Mouse (Mus musculus) neural tube, embryonic 13.5 days (tissue): Measurements from ENCODE around the gene Ank3. TPM values are rescaled to one million over a fixed set of nuclear protein-coding genes. Genes with fewer than 3 reads are reported as not detected.

Source experiments
- ATAC-seq: fragments of 200-750 bp; cut with Nextera tagmentation; 2 replicates; pipeline ENCODE4 v1.8.0; 2017; ENCODE audit warnings: low read depth, mild to moderate bottlenecking, moderate TSS enrichment, moderate library complexity
- H3K27ac ChIP-seq: fragments of 300-500 bp; sonication (generic); replicated peaks from 2 replicates; pipeline ENCODE4 v1.5.1; 2015; ENCODE audit warnings: moderate library complexity, mild to moderate bottlenecking, inconsistent platforms
- H3K27me3 ChIP-seq: fragments of 300-500 bp; sonication (generic); 2 replicates; pipeline ENCODE4 v1.6.1; 2015; ENCODE audit warnings: mild to moderate bottlenecking, inconsistent platforms
- H3K36me3 ChIP-seq: fragments of 300-500 bp; sonication (generic); 2 replicates; pipeline ENCODE4 v1.6.1; 2015; ENCODE audit warnings: mild to moderate bottlenecking, inconsistent platforms
- H3K4me1 ChIP-seq: fragments of 300-500 bp; sonication (generic); replicated peaks from 2 replicates; pipeline ENCODE4 v1.6.1; 2015; ENCODE audit warnings: inconsistent platforms
- H3K4me2 ChIP-seq: fragments of 300-500 bp; sonication (generic); 2 replicates; pipeline ENCODE4 v1.6.1; 2015; ENCODE audit warnings: inconsistent platforms, mild to moderate bottlenecking, moderate library complexity
- H3K4me3 ChIP-seq: fragments of 300-500 bp; sonication (generic); 2 replicates; pipeline ENCODE4 v1.5.1; 2015; ENCODE audit warnings: mild to moderate bottlenecking, inconsistent platforms
- H3K9ac ChIP-seq: fragments of 300-500 bp; sonication (generic); 2 replicates; pipeline ENCODE4 v1.6.1; 2015; ENCODE audit warnings: moderate library complexity, mild to moderate bottlenecking, inconsistent platforms
- H3K9me3 ChIP-seq: fragments of 300-500 bp; sonication (generic); 2 replicates; pipeline ENCODE4 v1.6.1; 2016; ENCODE audit warnings: inconsistent platforms
- WGBS: fragments of 180-500 bp; shearing (Covaris S2); methylation state at CpG from one replicate; pipeline ENCODE4 v1.1.7; 2015; 5-methylcytosine and 5-hydroxymethylcytosine counted together
- polyA plus RNA-seq: library from polyadenylated mRNA; unstranded; fragments of >200 nt; fragmentation: Nextera tagmentation; extraction: Ambion mirVana; gene quantifications from 2 replicates; pipeline ENCODE4 v1.2.1, GENCODE M21; 2015

Gene Ank3
- polyA plus RNA-seq, 1 experiment from 2014 or later = 104 TPM

DNA sequence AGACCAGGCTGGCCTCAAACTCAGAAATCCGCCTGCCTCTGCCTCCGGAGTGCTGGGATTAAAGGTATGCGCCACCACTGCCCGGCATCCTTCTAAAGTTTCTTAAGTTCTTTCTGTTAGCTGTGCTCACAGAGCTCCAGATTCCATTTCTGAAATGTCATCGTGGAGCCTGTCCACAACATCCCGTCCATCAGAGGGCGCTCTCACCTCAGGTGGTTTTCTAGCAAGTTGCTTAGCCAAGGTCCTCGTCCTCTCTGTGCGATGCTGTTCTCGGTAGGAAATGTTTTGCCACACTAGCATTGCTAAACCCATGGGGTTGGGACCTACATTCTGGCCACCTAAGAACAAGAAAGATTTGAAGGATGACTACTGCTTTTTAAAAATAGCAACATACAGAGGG is 623.1 kb downstream of the Ank3 start:
- H3K4me2 ChIP-seq = no peak overlapping the region
- no peaks in the 10 kb centered on the region for H3K27me3 ChIP-seq
- 85% methylated on average over 10 of the region's 10 CpGs for WGBS
- H3K4me1 ChIP-seq = no peaks in the 10 kb centered on the region
- no peaks in the 10 kb centered on the region for H3K9me3 ChIP-seq
- peaks cover 77% of the 10 kb centered on the region for H3K36me3 ChIP-seq
- H3K27ac ChIP-seq = no peak overlapping the region
- no peak for ATAC-seq
- no peak overlapping the region for H3K9ac ChIP-seq
- H3K4me3 ChIP-seq = no peak overlapping the region

GRCm38 (mm10) chr10:70022596-70022995 is 624.0 kb downstream of the Ank3 start:
- Histone ChIP-seq H3K4me2 (no peak overlapping the region), H3K4me1 (no peaks in the 10 kb centered on the region), H3K27me3 (no peaks in the 10 kb centered on the region), H3K36me3 (peaks cover 76% of the 10 kb centered on the region), H3K9ac (no peak overlapping the region), H3K9me3 (no peaks in the 10 kb centered on the region), H3K4me3 (no peak overlapping the region), H3K27ac (no peak overlapping the region)
- no peak for ATAC-seq
- 78% methylated on average over 5 of the region's 5 CpGs for WGBS

GRCm38 (mm10) chr10:70023861-70024260 is 625.3 kb downstream of the Ank3 start:
- no peaks in the 10 kb centered on the region for H3K4me1 ChIP-seq
- H3K36me3 ChIP-seq = peaks cover 64% of the 10 kb centered on the region
- no peak overlapping the region for H3K4me2 ChIP-seq
- ATAC-seq = no peak
- H3K4me3 ChIP-seq = no peak overlapping the region
- 84% methylated on average over 11 of the region's 11 CpGs for WGBS
- H3K27ac ChIP-seq = no peak overlapping the region
- H3K9me3 ChIP-seq = no peaks in the 10 kb centered on the region
- H3K27me3 ChIP-seq = no peaks in the 10 kb centered on the region
- no peak overlapping the region for H3K9ac ChIP-seq

- WGBS = 88% methylated on average over 8 of the region's 8 CpGs
- ATAC-seq = no peak
- H3K27me3 ChIP-seq = no peaks in the 10 kb centered on the region
These were observed 633.4 kb downstream of the Ank3 start for GRCm38 (mm10) chr10:70031942-70032341.

GRCm38 (mm10) chr10:70032982-70033381 is 634.4 kb downstream of the Ank3 start:
- Histone ChIP-seq H3K9me3 (no peaks in the 10 kb centered on the region), H3K36me3 (no peaks in the 10 kb centered on the region), H3K27me3 (no peaks in the 10 kb centered on the region), H3K4me3 (no peak overlapping the region), H3K4me2 (no peak overlapping the region), H3K9ac (no peak overlapping the region), H3K27ac (no peak overlapping the region), H3K4me1 (no peaks in the 10 kb centered on the region)
- 88% methylated on average over 9 of the region's 9 CpGs for WGBS
- ATAC-seq = no peak

More at GRCm38 (mm10) chr10:70031942-70032341, 633.4 kb downstream of the Ank3 start:
- no peaks in the 10 kb centered on the region for H3K9me3 ChIP-seq
- H3K4me2 ChIP-seq = no peak overlapping the region
- H3K4me1 ChIP-seq = no peaks in the 10 kb centered on the region
- H3K27ac ChIP-seq = no peak overlapping the region
- H3K4me3 ChIP-seq = no peak overlapping the region
- peaks cover 3% of the 10 kb centered on the region; the same call in 1 of the 2 replicates for H3K36me3 ChIP-seq
- H3K9ac ChIP-seq = no peak overlapping the region

DNA sequence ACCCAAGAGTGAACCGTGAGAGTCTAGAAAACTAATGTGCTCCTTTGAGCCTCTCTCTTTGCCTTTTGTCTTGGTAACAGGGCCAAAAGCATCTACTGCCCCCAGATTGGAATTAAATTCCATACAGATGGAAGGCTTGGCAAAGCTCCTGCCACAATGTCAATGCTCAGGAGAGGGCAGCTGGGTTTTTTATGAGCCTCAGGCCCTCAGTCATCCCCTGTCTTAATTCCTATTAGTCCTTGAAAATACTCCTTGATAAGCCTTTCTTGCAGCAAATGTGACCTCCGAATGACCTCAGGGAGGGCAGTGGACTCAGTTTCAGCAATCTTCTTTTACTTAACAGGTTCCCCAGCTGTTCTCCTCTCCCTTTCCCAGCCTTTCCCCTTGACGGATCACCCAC is 635.3 kb downstream of the Ank3 start:
- no peak overlapping the region for H3K27ac ChIP-seq
- no peaks in the 10 kb centered on the region for H3K36me3 ChIP-seq
- ATAC-seq = no peak
- no peaks in the 10 kb centered on the region for H3K4me1 ChIP-seq
- no peak overlapping the region for H3K4me3 ChIP-seq
- no peaks in the 10 kb centered on the region for H3K9me3 ChIP-seq
- no peaks in the 10 kb centered on the region for H3K27me3 ChIP-seq
- no peak overlapping the region for H3K4me2 ChIP-seq
- 68% methylated on average over 3 of the region's 3 CpGs for WGBS
- no peak overlapping the region for H3K9ac ChIP-seq

DNA sequence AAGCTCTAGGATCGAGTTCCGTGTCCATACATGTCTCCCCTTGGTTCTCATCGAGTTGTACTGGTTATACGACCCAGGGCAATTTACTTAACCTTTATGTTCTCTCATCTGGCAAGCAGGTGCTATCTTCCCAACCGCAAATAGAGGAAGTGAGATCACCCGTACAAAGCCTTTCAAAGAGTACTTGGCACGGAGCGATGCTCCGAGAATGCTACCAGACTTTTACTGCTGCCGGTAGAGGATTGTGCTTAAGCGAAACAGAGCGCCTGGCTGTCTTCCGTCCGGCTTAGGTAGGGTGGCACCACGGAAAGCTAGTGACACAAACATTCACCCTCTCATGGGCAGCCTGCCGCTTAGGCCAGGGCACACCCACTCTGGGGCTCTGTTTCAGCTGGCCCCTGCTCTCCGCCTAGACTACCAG is 641.3 kb downstream of the Ank3 start:
- no peaks in the 10 kb centered on the region for H3K4me1 ChIP-seq
- no peak overlapping the region for H3K9ac ChIP-seq
- no peaks in the 10 kb centered on the region for H3K9me3 ChIP-seq
- no peak overlapping the region for H3K4me3 ChIP-seq
- no peaks in the 10 kb centered on the region for H3K27me3 ChIP-seq
- no peak for ATAC-seq
- no peak overlapping the region for H3K4me2 ChIP-seq
- H3K36me3 ChIP-seq = no peaks in the 10 kb centered on the region
- no peak overlapping the region for H3K27ac ChIP-seq
- WGBS = 83% methylated on average over 17 of the region's 17 CpGs

GRCm38 (mm10) chr10:70041562-70041961 is 643.0 kb downstream of the Ank3 start:
- Histone ChIP-seq H3K9me3 (no peaks in the 10 kb centered on the region), H3K9ac (no peak overlapping the region), H3K27ac (no peak overlapping the region), H3K4me3 (no peak overlapping the region), H3K4me1 (no peaks in the 10 kb centered on the region), H3K27me3 (no peaks in the 10 kb centered on the region), H3K36me3 (no peaks in the 10 kb centered on the region), H3K4me2 (no peak overlapping the region)
- ATAC-seq = no peak

DNA sequence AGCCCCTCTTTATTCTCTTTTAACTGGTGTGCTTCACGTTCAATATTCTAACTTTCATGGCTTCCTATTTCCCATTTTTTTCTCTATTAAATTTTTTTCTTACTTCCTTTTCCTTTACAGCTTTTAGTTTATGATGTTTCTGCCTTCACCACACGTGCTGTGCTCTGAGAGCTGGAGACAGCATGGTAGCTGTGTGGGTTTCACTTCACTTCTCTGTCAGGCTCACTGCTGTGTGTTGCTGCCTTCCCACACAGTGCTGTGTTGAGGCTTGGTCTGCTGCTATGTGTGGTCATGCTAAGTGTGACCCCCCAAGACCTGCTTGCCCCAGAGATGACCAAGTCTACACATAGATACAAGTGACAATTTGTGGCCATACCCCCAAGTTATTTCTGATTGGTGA is 647.1 kb downstream of the Ank3 start:
- ATAC-seq = no peak
- no peaks in the 10 kb centered on the region for H3K36me3 ChIP-seq
- H3K27me3 ChIP-seq = no peaks in the 10 kb centered on the region
- H3K4me2 ChIP-seq = no peak overlapping the region
- H3K9me3 ChIP-seq = no peaks in the 10 kb centered on the region
- H3K9ac ChIP-seq = no peak overlapping the region
- no peak overlapping the region for H3K27ac ChIP-seq
- 89% methylated on average over 2 of the region's 2 CpGs for WGBS
- H3K4me3 ChIP-seq = no peak overlapping the region
- no peaks in the 10 kb centered on the region for H3K4me1 ChIP-seq

- Histone ChIP-seq H3K9me3 (peaks cover 8% of the 10 kb centered on the region), H3K4me1 (no peaks in the 10 kb centered on the region), H3K27ac (no peak overlapping the region), H3K4me2 (no peak overlapping the region), H3K4me3 (no peak overlapping the region), H3K27me3 (no peaks in the 10 kb centered on the region), H3K9ac (no peak overlapping the region), H3K36me3 (no peaks in the 10 kb centered on the region)
- WGBS = 92% methylated on average over 7 of the region's 7 CpGs
- no peak for ATAC-seq
These were observed 651.2 kb downstream of the Ank3 start for GRCm38 (mm10) chr10:70049771-70050170.

DNA sequence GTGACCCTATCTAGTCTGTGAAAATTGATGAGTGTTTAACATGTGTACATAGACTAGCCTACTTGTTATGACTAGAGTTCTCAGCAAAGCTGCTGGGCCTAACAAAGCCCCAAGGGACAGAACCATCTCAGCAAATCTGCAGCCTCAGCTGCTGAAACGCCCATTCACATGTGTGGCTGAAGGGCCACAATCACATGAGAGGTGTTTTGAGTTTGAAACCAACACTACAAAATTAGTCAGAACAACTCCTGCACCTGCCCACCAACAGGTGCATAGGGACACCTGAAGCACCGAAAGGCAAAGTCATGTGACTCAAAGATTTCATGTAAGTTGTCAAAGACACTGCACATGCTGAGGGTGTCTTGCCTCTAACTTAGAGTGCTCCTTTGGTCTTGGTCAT is 656.7 kb downstream of the Ank3 start:
- H3K27ac ChIP-seq = no peak overlapping the region
- ATAC-seq = no peak
- no peak overlapping the region for H3K4me3 ChIP-seq
- H3K4me1 ChIP-seq = peaks cover 4% of the 10 kb centered on the region; the same call in 1 of the 2 replicates
- 92% methylated on average over 2 of the region's 2 CpGs for WGBS
- no peak overlapping the region for H3K4me2 ChIP-seq
- H3K9me3 ChIP-seq = peaks cover 8% of the 10 kb centered on the region
- H3K27me3 ChIP-seq = no peaks in the 10 kb centered on the region
- H3K36me3 ChIP-seq = no peaks in the 10 kb centered on the region
- H3K9ac ChIP-seq = no peak overlapping the region

- H3K4me3 ChIP-seq = no peak overlapping the region
- ATAC-seq = no peak
- whole genome bisulfite sequencing = 85% methylated on average over 3 of the region's 3 CpGs
These were observed 658.5 kb downstream of the Ank3 start for GRCm38 (mm10) chr10:70057064-70057463.

GRCm38 (mm10) chr10:70060021-70060688 is 661.6 kb downstream of the Ank3 start:
- Histone ChIP-seq H3K4me1 (peaks cover 5% of the 10 kb centered on the region), H3K9ac (no peak overlapping the region), H3K27ac (no peak overlapping the region), H3K4me3 (no peak overlapping the region), H3K9me3 (no peaks in the 10 kb centered on the region), H3K27me3 (no peaks in the 10 kb centered on the region), H3K4me2 (no peak overlapping the region), H3K36me3 (no peaks in the 10 kb centered on the region)
- WGBS = 70% methylated on average over 19 of the region's 19 CpGs
- ATAC-seq = no peak; the same call in 1 of the 2 replicates

More at GRCm38 (mm10) chr10:70057064-70057463, 658.5 kb downstream of the Ank3 start:
- peaks cover 8% of the 10 kb centered on the region for H3K9me3 ChIP-seq
- no peak overlapping the region for H3K27ac ChIP-seq
- peaks cover 5% of the 10 kb centered on the region for H3K4me1 ChIP-seq
- no peak overlapping the region for H3K9ac ChIP-seq
- no peaks in the 10 kb centered on the region for H3K27me3 ChIP-seq
- H3K36me3 ChIP-seq = no peaks in the 10 kb centered on the region
- H3K4me2 ChIP-seq = no peak overlapping the region
